Mouse (Mus musculus) heart, adult 9 months (tissue): ENCODE data around the gene Dapl1.

Experiments
- DNase-seq, 2 experiments: peaks; one replicate each; pipeline ENCODE4 v3.0.0; 2022; ENCODE audit warnings: low spot score in 2 of 2

Gene Dapl1

DNA sequence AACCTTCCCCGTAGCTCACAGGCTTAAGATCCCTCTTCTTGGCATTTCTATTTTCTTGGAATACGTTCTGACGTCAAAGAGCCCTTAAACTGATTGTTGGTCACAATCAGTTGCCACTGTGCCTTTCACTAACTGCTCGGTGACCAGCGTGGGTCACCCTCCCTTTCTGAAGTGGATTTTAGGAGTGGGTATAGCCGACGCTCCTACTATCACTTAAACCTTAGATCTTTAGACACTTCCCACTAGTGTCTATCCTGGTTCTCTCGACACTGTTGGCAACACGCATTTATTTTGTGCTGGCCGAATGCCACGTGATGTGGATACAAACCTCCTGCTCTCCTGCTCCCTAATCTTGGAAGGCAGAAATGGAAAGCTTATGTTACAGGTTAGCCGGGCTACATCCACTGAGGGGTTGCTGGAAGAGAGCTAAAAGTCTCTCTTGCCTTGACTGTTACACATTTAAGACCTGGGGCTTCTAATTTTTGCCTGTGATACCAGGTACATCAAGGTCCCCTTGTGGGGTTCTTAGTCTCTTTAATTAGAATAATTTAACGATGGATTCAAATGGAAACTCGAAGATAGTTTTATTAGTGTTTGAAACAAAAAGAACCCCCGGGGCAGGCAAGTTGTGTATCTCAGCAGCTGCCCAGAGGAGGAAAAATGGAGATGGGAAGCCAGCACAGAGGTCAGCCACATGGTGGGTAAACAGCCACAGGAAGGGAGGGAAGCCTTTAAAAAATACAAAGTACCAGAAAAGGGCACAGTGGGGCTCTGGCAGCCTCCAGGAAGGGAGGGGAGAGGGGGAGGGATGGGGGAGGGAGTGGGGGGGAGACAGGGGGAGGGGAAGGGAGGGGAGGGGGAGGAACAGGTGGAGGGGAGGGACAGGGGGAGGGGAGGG lies 13.2 kb upstream of the Dapl1 start:
- DNase-seq, result peak in 1 of 2 experiments; percentile 5

DNA sequence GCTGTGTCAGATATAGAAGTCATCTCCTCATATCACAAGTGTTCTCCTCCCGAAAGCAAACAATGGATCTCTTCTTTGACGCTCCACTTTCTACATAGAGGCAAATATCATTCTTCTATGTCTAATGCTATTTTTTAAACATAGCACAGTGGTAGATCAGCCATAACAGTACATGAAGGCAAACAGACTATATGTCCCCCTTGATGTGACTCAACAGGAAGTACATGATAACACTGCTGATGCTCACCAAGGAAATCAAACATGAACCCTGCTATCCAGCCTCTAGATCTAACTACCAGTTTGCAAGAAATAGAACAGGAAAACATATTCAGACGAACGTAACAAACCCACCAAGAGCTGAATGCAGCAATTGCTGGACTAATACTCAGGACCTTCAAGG lies 10.1 kb upstream of the Dapl1 start:
- no peak for DNase-seq

DNA sequence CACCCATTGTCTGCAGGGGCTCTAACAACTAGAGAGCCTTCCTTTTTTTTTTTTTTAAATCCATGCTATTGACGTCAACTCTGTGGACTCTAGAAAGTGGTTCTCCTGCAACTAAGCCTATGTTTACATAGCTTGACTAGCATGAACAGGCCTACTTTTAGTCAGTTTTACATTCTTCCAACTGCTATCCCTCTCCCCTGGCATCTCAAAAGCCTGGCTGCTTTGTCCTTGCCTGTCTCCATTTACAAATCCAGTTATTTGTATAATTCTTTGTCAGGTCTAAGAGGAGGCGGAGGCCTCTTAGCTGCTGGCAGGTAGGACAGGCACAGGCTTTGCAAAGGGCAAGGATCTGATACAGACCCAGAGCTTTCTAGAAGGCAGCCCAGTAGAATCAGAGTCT lies 627 bp downstream of the Dapl1 start:
- DNase-seq, result no peak

GRCm38 (mm10) chr2:59485657-59486056 lies 1.2 kb downstream of the Dapl1 start:
- DNase-seq, result no peak

- no peak for DNase-seq
Measured at GRCm38 (mm10) chr2:59486196-59486845, 1.9 kb downstream of the Dapl1 start.

DNA sequence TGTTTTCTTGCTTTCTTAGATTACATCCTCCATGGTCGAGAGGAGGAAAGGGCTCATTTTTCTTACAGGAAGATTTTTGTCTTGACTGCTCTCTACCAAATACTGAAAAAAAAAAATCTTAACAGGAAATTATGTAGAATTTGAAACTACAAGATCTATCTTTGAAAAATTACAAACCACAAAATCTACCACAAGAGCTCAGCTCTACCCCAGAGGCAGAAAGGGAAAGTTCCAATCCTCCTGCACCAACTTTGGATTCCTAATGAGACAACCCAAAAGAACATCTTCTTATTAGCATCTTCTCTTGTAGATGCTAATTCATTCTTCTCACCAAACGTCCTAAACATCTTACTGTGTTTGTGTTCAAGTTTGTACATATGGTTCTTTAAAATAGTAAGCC lies 3.8 kb downstream of the Dapl1 start:
- DNase-seq, result no peak

DNA sequence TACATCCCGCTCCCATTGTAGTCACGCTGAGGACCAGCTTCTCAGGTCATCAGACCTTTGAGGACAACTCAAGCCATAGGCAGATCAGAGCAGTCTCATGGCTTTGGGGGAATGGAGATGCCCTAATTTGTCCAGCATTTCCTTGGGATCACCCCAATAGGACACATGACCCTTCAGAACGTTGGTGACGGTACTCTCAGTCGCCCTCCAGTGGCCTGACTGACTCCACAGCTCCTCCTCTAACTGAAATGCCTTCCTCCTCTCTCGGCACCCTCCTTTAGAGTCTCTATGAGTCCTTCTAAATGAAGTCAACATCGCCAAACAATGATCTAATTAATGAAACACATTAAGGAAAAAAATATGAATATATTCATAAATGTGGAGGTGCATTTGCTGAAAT lies 5.9 kb downstream of the Dapl1 start:
- DNase-seq, result no peak

DNA sequence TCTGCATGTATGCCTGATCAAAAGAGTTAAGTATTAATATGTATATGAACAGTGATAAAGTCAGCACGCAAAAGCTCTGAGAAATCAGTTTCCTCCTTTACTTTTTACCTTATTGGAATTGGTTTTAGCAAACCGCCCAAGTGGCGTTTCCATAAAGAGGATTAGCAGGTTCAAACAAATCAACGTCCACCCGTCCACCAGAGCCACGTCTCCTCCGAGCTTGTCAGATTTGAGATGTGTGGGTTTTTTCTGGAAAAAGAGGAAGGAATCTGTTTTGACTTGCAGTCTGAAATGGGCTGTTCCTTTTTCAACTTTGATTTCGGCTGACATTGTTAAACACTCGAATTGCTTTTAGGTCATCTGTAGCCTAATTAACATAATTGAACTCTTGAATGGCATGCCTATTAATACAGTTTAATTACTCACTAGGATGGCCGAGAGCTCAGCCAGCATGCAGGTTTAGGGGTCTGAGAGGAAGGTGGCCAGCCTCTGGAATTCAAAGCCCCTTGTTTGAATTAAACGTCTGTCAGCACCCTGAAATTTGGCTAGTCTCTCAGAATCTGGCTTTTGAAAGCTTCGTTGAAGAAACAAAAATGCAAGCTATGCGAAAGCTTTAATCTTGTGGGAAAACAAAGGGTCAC lies 9.1 kb downstream of the Dapl1 start:
- no peak for DNase-seq

DNA sequence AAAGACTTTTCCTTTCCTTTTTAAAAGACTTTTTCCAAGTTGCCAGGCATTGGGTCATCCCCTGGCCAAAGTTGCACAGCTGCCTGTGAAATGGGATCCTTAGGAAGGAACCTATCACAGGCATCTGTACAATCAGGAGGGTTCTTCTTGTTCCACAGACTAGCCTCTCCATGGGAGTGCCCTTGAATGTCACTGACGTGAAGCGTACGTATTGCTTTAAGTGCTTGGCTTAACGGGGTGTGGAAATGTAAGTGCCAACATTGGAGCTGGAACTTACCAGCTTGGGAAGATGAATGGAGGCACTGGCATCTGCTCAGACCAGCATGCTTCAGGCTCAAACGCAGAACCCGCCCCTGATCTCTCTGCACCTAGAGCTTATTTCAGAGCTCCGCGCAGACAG lies 14.7 kb downstream of the Dapl1 start:
- no peak for DNase-seq

- no peak for DNase-seq
Measured at GRCm38 (mm10) chr2:59499717-59500116, 15.3 kb downstream of the Dapl1 start.

DNA sequence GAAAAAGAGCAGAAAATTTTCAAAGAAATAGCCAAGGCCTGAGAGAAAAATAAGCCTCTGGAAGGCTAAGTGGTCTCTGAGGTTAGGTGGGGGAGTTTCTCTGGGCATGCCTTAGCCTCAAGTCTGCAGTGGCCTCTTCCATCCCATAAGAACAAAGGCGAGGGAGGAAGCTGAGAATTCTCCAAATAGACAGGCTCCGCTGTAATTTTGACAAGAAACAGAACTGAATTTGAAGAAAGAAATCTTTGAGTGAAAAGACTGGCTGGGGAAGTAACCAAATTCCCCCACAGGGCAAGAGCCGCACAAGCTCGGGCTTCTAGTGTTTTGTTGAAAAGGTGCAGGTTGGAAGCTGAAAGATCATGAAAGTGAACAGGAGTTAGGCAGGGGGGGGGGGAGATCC lies 24.6 kb downstream of the Dapl1 start:
- DNase-seq, result no peak

GRCm38 (mm10) chr2:59510416-59510815 lies 26.0 kb downstream of the Dapl1 start:
- no peak for DNase-seq

GRCm38 (mm10) chr2:59510882-59511281 lies 26.4 kb downstream of the Dapl1 start:
- DNase-seq, result no peak

GRCm38 (mm10) chr2:59520663-59521062 lies 36.2 kb downstream of the Dapl1 start:
- no peak for DNase-seq

DNA sequence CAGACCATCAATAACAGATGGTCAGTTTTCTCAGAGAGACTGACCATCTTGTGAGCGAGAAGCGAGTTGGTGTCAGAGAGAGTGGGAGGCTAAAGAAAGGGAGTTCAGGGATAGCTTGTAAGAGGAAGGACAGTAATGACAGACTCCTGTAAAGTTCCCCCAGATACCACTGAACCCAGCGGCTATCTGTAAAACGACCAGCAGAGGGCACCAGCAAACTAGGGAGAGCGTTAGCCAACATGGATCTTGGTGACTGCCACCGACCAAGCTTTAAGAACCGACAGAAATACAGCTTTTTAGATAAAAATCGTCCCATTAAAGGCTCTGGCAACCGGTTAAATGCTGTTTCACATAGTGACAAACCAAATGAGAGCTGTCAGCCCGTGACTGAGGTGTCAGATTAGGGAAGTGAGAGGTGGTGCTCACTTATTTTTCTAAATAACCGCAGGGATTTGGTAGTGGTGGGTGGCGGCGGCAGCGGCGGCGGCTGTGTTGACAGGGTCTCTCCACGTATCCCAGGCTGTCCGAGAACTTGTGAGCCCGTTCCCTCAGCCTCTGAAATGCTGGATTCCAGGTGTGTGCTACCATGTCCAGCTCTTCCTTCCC lies 37.7 kb downstream of the Dapl1 start:
- peak; percentile 40 to 67 for DNase-seq

- no peak for DNase-seq
Measured at GRCm38 (mm10) chr2:59523526-59523925, 39.1 kb downstream of the Dapl1 start.

DNA sequence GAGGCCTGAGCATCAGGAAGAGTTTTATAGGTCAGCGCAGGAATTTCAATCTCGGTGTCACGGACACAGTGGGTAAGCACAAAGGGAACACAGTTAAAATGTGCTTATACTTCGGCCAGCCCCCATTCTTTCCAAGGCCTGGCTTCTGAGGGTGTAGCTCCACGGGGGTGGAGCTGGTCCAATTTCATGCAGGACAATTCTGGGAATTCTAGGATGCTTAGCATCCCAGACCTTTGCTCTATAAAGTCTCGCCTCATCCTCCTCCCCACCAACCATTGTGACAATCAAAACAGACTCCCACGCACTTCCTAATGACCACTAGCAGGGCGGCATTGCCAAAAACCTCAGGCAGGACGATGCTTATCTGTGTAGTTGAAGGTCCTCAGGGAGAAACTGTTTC lies 42.4 kb downstream of the Dapl1 start:
- peak; percentile 58 to 81 for DNase-seq

GRCm38 (mm10) chr2:59529574-59530080 lies 45.2 kb downstream of the Dapl1 start:
- no peak for DNase-seq

DNA sequence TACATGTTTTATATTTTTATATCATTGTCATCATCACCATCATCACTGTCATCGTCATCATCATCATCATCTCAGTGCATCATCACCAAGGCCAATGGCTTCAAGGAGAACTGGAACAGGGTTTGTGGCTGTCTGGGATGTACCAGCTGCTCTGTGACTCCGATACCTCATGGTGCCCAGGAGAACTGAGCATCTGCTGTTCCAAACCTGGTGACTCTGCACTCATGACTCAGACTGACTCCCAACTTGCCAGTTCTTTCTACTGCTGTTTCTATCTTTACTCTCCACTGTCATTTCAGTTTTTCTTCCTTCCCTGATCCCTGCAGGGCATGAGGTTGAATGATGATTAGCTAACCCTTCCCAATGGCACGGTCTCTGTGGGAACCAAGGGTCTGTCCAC lies 46.4 kb downstream of the Dapl1 start:
- DNase-seq, result no peak

- no peak for DNase-seq
Measured at GRCm38 (mm10) chr2:59532999-59533398, 48.5 kb downstream of the Dapl1 start.

- no peak for DNase-seq
Measured at GRCm38 (mm10) chr2:59533504-59533903, 49.1 kb downstream of the Dapl1 start.
